Mouse (Mus musculus): ENCODE measurements around the gene Nt5c3b. TPM values are rescaled to one million over a fixed set of nuclear protein-coding genes. Genes with fewer than 3 reads are reported as not detected.

The Nt5c3b gene
- total and polyA plus RNA-seq, 3 experiments: 54.2 to 63.5 (median 54.4) TPM

GRCm38 (mm10) chr11:100376746-100377389, 64.7 kb downstream of the Nt5c3b start:
- TF ChIP-seq ZNF384 (IDR thresholded peaks at IDR 0.05; ENCODE audit: low read depth, low read length): no peak
- TF ChIP-seq MAZ (IDR thresholded peaks at IDR 0.05; ENCODE audit: low read depth, low read length): no peak
- no peak for TF ChIP-seq MAFK (IDR thresholded peaks at IDR 0.05; ENCODE audit: insufficient replicate concordance, low read length)
- no peak for TF ChIP-seq MAX (IDR thresholded peaks at IDR 0.05; ENCODE audit: low read length)
- TF ChIP-seq RAD21 (IDR thresholded peaks at IDR 0.05; ENCODE audit: low read depth, low read length): no peak
- no peak for TF ChIP-seq CTCF (conservative IDR thresholded peaks at IDR 0.05 in 1 of 2, IDR thresholded peaks at IDR 0.05 in 1 of 2; ENCODE audit: low read depth in 2 of 2, low read length in 2 of 2)
- no peak for TF ChIP-seq UBTF (IDR thresholded peaks at IDR 0.05; ENCODE audit: low read depth, low read length)
- TF ChIP-seq JUND (conservative IDR thresholded peaks at IDR 0.05; ENCODE audit: low read depth, low read length): no peak
- TF ChIP-seq ZMIZ1 (IDR thresholded peaks at IDR 0.05; ENCODE audit: low read depth, low read length): no peak
- TF ChIP-seq SMC3 (IDR thresholded peaks at IDR 0.05; ENCODE audit: low read depth, low read length): no peak
- no peak for TF ChIP-seq HCFC1 (IDR thresholded peaks at IDR 0.05; ENCODE audit: low read depth, low read length)
- TF ChIP-seq POLR2AphosphoS2 (IDR thresholded peaks at IDR 0.05; ENCODE audit: low read depth, low read length): no peak
- no peak for TF ChIP-seq E2F4 (IDR thresholded peaks at IDR 0.05; ENCODE audit: insufficient replicate concordance, low read depth, low read length)
- TF ChIP-seq TCF12 (IDR thresholded peaks at IDR 0.05; ENCODE audit: low read depth, low read length): no peak
- no peak for TF ChIP-seq USF1 (IDR thresholded peaks at IDR 0.05; ENCODE audit: low read depth, low read length)
- TF ChIP-seq MEF2A (IDR thresholded peaks at IDR 0.05; ENCODE audit: borderline replicate concordance, low read depth, low read length): no peak
- TF ChIP-seq USF2 (conservative IDR thresholded peaks at IDR 0.05; ENCODE audit: low read depth, low read length): no peak
- TF ChIP-seq BHLHE40 (IDR thresholded peaks at IDR 0.05; ENCODE audit: low read depth, low read length): no peak
- no peak for TF ChIP-seq KAT2A (IDR thresholded peaks at IDR 0.05; ENCODE audit: insufficient replicate concordance, low read length)
- H3K4me2 ChIP-seq (ENCODE audit: insufficient read depth, low read depth, poor library complexity, severe bottlenecking): no peak overlapping the region
- H3K79me2 ChIP-seq (replicated peaks; ENCODE audit: control insufficient read depth, extremely low read depth, insufficient read depth, poor library complexity, severe bottlenecking): no peaks in the 10 kb centered on the region
- H3K4me1 ChIP-seq (ENCODE audit: control insufficient read depth in 1 of 2, insufficient read depth in 2 of 2): peaks cover 0 to 1% of the 10 kb centered on the region in 2 experiments; a peak in 2 of 4 replicates
- H3K27me3 ChIP-seq (replicated peaks): peaks cover 27% of the 10 kb centered on the region
- dilution Hi-C loops (cut with MboI; ENCODE audit: extremely low pct_ligation_motif_present, extremely low pct_unique_long_range_greater_than_20kb, low sequenced_read_pairs) (no loop called here), in situ Hi-C loops (cut with MboI; ENCODE audit: low pct_ligation_motif_present, low pct_unique_long_range_greater_than_20kb, low sequenced_read_pairs) (no loop called here)
- H3K9ac ChIP-seq (ENCODE audit: insufficient read depth, low read depth): no peak overlapping the region
- H3K4me3 ChIP-seq (replicated peaks in 1 of 3; ENCODE audit: low read depth in 2 of 3, low read length in 2 of 3, poor library complexity in 1 of 3): no peak overlapping the region
- H3K27ac ChIP-seq (ENCODE audit: insufficient read depth, low read depth): no peak overlapping the region
- no peaks in the 10 kb centered on the region for H3K36me3 ChIP-seq (replicated peaks in 1 of 2; ENCODE audit: control insufficient read depth in 1 of 2, insufficient read depth in 1 of 2, low read length in 1 of 2)
- no peaks in the 10 kb centered on the region for H3K9me3 ChIP-seq (replicated peaks; ENCODE audit: low read length)
- no peak for DNase-seq (ENCODE audit: extremely low read depth)

DNA sequence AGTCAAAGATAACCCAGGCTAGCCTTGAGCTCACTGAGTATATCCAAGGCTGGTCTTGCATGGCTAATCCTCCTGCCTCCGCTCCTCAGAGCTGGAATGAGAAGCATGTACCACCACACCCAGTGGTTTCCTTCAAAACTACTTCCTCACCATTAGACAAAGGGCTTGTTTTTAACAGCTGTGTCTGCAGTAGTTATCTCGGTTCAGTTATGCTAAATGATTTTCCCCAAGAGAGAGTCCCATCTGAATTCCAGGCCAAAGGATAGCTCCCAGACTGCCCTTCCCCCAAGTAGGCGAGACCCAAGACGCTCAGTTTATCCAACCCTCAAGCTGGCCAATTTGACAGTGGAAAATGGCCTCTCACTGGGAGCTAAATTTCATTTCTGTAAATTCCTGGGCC, 65.6 kb downstream of the Nt5c3b start:
- Histone ChIP-seq H3K36me3 (replicated peaks in 1 of 2; ENCODE audit: control insufficient read depth in 1 of 2, insufficient read depth in 1 of 2, low read length in 1 of 2) (no peaks in the 10 kb centered on the region), H3K9ac (ENCODE audit: insufficient read depth, low read depth) (no peak overlapping the region)

More for the DNA sequence above, 65.6 kb downstream of the Nt5c3b start:
- dilution Hi-C loops (cut with MboI; ENCODE audit: extremely low pct_ligation_motif_present, extremely low pct_unique_long_range_greater_than_20kb, low sequenced_read_pairs): no loop called here
- Histone ChIP-seq H3K4me3 (replicated peaks in 1 of 3; ENCODE audit: low read depth in 2 of 3, low read length in 2 of 3, poor library complexity in 1 of 3) (no peak overlapping the region), H3K79me2 (replicated peaks; ENCODE audit: control insufficient read depth, extremely low read depth, insufficient read depth, poor library complexity, severe bottlenecking) (no peaks in the 10 kb centered on the region), H3K4me2 (ENCODE audit: insufficient read depth, low read depth, poor library complexity, severe bottlenecking) (no peak overlapping the region), H3K4me1 (ENCODE audit: control insufficient read depth in 1 of 2, insufficient read depth in 2 of 2) (peaks cover 0 to 3% of the 10 kb centered on the region in 2 experiments; a peak in 2 of 4 replicates), H3K27me3 (replicated peaks) (peaks cover 26% of the 10 kb centered on the region), H3K9me3 (replicated peaks; ENCODE audit: low read length) (no peaks in the 10 kb centered on the region), H3K27ac (ENCODE audit: insufficient read depth, low read depth) (no peak overlapping the region)
- no peak for TF ChIP-seq EP300 (IDR thresholded peaks at IDR 0.05; ENCODE audit: low read length)
- no peak for TF ChIP-seq ZC3H11A (IDR thresholded peaks at IDR 0.05; ENCODE audit: low read depth, low read length)
- TF ChIP-seq GABPA (IDR thresholded peaks at IDR 0.05; ENCODE audit: insufficient replicate concordance, low read depth, low read length): no peak
- TF ChIP-seq NRF1 (IDR thresholded peaks at IDR 0.05; ENCODE audit: low read depth, low read length): no peak
- TF ChIP-seq MAX (IDR thresholded peaks at IDR 0.05; ENCODE audit: low read length): no peak
- TF ChIP-seq USF1 (IDR thresholded peaks at IDR 0.05; ENCODE audit: low read depth, low read length): no peak
- no peak for TF ChIP-seq RCOR1 (conservative IDR thresholded peaks at IDR 0.05; ENCODE audit: low read depth, low read length)
- TF ChIP-seq JUND (conservative IDR thresholded peaks at IDR 0.05; ENCODE audit: low read depth, low read length): no peak
- TF ChIP-seq ETS1 (conservative IDR thresholded peaks at IDR 0.05; ENCODE audit: low read depth, low read length): no peak
- TF ChIP-seq ZNF384 (IDR thresholded peaks at IDR 0.05; ENCODE audit: low read depth, low read length): no peak
- TF ChIP-seq KAT2A (IDR thresholded peaks at IDR 0.05; ENCODE audit: insufficient replicate concordance, low read length): no peak
- no peak for TF ChIP-seq CHD2 (IDR thresholded peaks at IDR 0.05; ENCODE audit: low read length)
- TF ChIP-seq SIN3A (IDR thresholded peaks at IDR 0.05; ENCODE audit: low read length): no peak
- no peak for TF ChIP-seq CHD1 (IDR thresholded peaks at IDR 0.05; ENCODE audit: low read depth, low read length)
- no peak for TF ChIP-seq ELF1 (IDR thresholded peaks at IDR 0.05; ENCODE audit: low read depth, low read length)
- no peak for TF ChIP-seq PAX5 (IDR thresholded peaks at IDR 0.05; ENCODE audit: low read length)
- no peak for TF ChIP-seq UBTF (IDR thresholded peaks at IDR 0.05; ENCODE audit: low read depth, low read length)
- TF ChIP-seq ZMIZ1 (IDR thresholded peaks at IDR 0.05; ENCODE audit: low read depth, low read length): no peak
- no peak for TF ChIP-seq RAD21 (IDR thresholded peaks at IDR 0.05; ENCODE audit: low read depth, low read length)
- no peak for DNase-seq (ENCODE audit: extremely low read depth)
- in situ Hi-C loops (cut with MboI; ENCODE audit: low pct_ligation_motif_present, low pct_unique_long_range_greater_than_20kb, low sequenced_read_pairs): no loop called here
